Mouse (Mus musculus) adrenal gland, postnatal 14 days (tissue): ENCODE data around the gene Ccl20. TPM values are rescaled to one million over a fixed set of nuclear protein-coding genes. Genes with fewer than 3 reads are reported as not detected.
A peak's percentile ranks its signal among the peaks of the same experiment; 100 is the strongest.

Experiments used
- DNase-seq: peaks from one replicate; pipeline ENCODE4 v3.0.0; 2021; ENCODE audit warnings: mixed read lengths
- long read RNA-seq, 2 experiments: library from polyadenylated mRNA; stranded (forward); transcript quantifications; one replicate each; pipeline ENCODE4 v2.0.0; 2021
- total RNA-seq: library from RNA; stranded (reverse); gene quantifications from 2 replicates; pipeline ENCODE4 v1.2.3, GENCODE M21; 2021

Gene Ccl20
- not detected in 2 replicates for total RNA-seq
- long read RNA-seq, experiment 1 = 0 reads
- long read RNA-seq, experiment 2 = 0 reads

DNA sequence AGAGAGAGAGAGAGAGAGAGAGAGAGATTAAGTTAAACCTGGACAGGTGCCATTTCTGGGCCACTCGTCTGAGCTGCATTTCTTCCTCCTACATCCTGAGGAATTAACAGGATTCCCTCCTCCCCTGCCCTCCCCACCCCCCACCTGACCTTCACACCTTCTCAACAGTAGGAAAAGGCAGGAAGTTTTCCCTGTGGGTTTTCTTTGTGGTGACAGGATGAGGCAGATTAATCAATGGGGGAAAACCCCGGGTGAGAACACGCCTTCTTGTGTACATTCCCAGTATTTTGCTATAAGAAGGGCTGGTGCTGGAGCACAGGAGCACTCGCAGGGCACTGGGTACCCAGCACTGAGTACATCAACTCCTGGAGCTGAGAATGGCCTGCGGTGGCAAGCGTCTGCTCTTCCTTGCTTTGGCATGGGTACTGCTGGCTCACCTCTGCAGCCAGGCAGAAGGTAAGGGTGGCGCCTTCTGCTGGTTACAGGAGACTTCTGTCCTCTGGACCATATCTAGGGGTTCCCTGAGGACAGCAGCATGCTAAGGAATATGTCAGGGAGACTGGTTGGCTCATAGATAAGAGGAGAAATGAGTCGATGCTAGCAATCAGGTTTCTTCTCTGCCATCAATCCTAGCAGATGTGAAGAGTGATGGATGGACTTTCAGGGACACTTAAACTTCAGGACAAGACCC is at the start of gene Ccl20:
Gene Ccl20, plus strand, starts transcription at position 320 of the 691 bp plus-strand sequence.
- DNase-seq = no peak

- DNase-seq = no peak
These were observed 49.4 kb upstream of the Ccl20 start for GRCm38 (mm10) chr1:83067205-83067604.

- DNase-seq = no peak
These were observed 40.9 kb upstream of the Ccl20 start for GRCm38 (mm10) chr1:83075526-83076189.

DNA sequence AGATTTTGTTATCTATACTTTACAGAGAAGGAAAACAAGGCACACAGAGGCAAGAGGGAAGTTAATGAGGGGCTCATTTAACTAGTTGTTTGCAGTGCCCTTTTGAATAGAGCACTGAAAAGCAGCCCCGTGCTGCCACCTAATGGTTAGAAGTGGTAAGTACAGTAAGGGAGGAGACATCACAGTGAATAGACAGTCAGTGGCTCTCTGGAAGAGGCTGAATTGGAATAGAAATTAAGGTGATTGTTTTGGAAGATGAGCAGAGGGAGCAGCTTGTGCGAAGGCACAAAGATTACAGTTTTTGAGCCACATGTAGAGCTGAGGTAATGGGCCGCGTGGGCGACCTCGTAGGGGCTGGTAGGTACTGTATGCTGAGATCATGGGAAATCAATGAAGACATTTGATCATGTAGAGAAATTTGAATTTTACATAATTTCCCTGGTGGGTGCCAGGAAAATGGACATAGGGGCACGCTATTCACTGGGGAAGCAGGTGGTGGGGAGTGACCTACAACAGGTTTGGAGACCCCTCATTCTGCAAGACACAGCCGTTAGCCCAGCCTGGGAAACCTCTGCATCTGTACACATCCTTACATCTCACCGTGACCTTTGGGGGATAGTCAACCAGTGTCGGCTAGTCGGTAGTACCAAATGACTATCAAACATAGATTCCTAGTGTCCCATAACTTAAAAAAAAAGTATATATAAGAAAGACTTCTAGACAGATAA is 40.2 kb upstream of the Ccl20 start:
- peak; percentile 26 for DNase-seq

DNA sequence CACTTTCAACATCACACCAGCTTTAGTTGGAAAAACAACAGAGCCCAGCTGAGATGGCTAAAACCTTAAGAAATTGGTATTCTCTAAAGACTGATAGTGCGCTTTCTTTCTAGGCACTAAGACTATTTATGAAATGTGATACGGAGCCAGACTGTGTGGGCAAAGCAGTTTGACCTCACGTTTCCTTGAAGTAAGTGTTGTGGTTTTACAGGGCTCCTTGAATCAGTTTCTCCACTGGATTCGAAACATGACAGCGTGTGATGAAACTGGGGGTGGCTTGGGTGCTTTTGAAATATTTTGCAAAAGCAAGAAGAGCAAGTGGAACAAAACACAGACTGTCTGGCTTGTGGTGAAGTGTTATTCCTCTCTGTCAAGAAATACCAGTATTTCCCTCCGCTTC is 39.5 kb upstream of the Ccl20 start:
- no peak for DNase-seq

GRCm38 (mm10) chr1:83084790-83085189 is 31.8 kb upstream of the Ccl20 start:
- DNase-seq = no peak

GRCm38 (mm10) chr1:83091268-83091667 is 25.3 kb upstream of the Ccl20 start:
- DNase-seq = no peak

- DNase-seq = no peak
These were observed 19.6 kb upstream of the Ccl20 start for GRCm38 (mm10) chr1:83096935-83097334.

DNA sequence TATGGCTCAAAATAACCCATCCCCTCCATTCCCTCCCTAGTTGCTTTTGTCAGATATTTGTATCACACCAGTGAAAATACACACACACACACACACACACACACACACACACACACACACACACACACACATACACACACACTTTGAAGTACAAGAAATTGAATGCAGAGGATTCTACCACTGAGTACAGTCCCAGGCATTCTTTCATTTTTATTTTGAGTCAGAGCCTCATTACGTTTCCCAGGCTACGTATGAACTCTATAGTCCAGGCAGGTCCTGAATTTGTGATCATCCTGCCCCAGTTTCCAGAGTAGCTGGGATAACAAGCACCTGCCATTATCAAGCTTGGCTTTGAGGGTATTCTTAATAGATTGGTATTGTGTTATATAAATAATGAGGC is 17.4 kb upstream of the Ccl20 start:
- no peak for DNase-seq

DNA sequence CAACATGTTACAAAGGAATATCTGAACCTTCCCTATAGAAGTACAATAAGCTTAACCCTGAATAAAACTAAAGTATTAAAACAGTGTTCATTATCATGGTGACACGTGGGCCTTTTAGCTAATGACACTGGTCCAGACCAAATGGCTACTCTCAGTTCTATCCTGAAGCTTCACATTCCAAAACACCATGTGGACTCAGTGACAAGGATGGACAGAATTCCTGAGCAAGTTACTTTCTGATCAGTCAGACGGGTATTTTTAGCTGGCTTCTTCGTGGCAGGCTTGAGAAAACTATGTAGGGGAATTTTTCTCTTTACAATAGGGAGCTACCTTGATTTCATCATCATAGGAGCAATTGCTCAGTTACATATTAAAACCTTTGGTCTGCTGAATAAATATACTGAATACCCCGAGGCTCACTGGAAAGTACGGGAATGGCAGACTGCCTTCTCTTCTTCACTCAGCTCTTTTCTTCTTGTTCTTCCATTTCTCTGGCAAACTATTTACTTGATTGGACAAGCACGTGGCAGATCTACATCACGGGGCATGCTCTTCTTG is 16.9 kb upstream of the Ccl20 start:
- DNase-seq = no peak

- peak; percentile 17 for DNase-seq
These were observed 14.7 kb upstream of the Ccl20 start for GRCm38 (mm10) chr1:83101891-83102290.

DNA sequence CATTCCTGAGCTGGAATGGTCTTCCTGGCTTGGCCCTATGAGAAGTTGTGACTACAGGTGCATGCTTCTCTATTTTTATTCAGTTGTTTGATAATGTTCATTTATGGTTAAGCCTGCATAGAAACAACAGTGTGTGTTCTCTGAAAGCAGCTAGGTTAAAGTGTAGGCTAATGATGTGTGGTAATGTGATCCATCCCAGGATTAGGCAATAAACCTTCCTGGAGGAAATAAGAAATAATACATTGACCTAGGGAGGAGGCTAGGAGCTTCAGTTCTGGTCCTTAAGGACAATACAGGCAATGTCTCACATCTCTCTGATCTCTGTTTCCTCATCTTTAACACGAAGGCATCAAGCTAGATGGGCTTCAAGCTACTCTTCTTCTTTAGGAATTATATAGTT is 11.1 kb upstream of the Ccl20 start:
- no peak for DNase-seq

GRCm38 (mm10) chr1:83107410-83107978 is 9.1 kb upstream of the Ccl20 start:
- DNase-seq = no peak

DNA sequence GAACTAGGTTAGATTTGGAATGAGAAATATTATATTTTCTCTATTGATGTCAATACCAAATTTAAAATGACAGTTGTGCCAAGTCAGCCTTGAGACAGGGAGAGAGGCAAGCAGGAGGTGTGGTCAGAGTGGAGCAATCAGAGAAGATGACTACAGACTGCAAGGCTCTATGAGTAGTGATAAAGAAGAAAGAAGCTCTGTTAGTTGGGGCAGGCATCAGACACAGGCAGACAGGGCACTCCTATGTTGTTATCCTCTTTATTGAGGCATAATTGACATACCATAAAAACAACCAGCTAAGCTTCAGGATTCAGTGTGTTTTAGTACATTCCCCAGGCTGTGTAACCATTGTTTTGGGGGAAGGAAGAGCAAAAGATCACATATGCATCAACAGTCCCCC is 5.6 kb upstream of the Ccl20 start:
- DNase-seq = no peak

DNA sequence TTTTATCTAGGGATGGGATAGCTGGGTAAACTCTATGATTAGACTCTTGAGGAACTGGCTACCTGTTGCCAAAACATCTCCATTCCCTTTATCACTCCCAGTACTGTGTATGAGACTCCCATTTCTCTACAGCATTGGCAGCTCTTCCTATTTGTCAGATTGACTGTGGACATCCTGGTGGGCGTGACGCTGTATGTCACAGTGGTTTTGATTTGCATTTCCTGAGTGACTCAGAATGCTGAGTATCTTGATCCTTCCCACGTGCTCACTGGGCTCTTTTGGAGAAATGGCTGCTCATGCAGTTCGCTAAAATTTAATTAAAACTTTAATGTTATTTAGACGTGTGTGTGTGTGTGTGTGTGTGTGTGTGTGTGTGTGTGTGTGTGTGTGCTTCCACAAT is 4.8 kb upstream of the Ccl20 start:
- DNase-seq = no peak

DNA sequence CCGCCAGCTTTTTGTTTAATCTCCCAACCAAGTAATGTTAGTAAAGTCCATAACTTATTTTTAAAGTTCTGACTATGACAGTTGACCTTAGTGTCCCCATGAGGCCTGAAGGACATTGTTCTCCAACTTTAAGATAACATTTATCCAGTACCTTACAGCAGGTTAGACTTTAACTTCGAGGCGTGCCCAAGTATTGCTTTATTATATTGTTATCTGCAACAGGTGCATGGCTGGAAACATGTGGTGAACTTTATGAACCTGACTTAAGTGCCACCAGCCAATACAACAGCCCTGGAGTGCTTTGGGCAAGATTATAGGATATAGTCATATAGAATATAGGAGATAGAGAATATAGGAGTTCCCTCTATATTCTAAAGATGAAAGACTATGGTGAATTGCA is 651 bp downstream of the Ccl20 start:
- no peak for DNase-seq

DNA sequence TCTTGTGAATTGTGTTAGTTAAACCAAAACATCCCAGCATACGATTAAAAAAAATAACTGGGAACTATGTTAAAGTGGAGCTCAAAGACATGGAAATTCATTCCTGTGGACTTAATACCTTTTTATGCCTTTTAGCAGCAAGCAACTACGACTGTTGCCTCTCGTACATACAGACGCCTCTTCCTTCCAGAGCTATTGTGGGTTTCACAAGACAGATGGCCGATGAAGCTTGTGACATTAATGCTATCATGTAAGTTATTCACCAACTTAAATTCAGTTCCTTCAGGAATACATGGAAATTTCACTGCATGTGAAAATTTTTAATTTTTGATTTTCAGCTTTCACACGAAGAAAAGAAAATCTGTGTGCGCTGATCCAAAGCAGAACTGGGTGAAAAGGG is 1.1 kb downstream of the Ccl20 start:
- DNase-seq = no peak

GRCm38 (mm10) chr1:83119903-83120302 is 3.3 kb downstream of the Ccl20 start:
- no peak for DNase-seq

DNA sequence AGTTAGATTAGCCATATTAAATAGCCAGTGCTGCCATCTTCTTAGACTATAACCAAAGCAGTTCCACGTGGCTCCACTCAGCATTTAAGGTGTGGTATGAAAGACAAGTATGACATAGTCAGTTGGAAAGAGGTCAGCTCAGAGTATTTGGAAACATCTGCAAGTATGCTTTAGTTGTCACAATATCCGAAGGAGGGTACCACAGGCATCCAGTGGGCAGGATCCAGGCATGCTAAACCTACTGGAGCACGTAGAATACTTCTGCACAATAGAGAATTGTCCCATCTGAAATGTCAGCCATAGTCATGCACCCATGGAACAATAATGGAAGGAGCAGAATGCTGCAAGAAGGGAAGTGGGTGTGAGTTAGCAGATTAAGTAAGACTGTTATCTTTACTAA is 3.7 kb downstream of the Ccl20 start:
- no peak for DNase-seq

DNA sequence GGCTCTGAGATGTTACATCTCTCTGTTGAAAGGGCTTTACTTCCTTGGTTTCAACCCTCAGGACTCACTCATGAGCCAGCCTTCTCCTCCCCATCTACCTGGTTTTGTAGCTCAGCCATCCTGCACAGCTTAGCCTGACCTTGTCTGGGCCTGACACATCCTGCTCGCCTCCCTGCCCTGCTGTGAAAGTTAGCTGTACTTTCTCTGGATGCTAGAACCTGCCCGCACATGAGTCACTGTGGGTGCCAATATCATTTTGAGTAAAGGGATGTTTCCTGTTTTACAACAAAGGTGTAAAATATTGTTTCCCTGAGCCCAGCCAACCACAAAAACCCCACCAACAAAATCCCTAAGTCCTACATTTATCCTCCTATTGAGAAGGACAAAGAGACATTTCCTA is 6.6 kb downstream of the Ccl20 start:
- DNase-seq = no peak

- no peak for DNase-seq
These were observed 19.3 kb downstream of the Ccl20 start for GRCm38 (mm10) chr1:83135829-83136228.

DNA sequence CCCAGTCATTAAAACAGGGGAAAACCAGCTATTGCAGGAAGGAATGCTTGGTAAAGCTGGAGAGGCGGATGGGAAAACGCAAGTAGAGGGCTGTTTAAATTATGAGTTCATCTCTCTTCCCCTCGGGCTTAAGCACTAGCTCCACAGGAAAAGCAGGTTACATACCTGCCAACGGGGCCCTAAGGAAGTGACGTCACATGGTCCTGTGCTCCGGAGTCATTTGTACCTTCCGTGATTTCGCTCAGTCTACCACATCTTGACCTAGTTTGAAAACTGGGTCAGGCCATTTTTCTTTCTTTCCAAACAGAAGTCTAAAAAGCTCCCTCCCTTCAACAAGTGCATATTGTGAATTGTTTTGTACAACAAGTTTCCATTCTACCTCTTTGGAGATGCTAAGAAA is 21.3 kb downstream of the Ccl20 start:
- no peak for DNase-seq

- DNase-seq = no peak
These were observed 22.2 kb downstream of the Ccl20 start for GRCm38 (mm10) chr1:83138721-83139120.
